Mouse (Mus musculus) brain, adult 2 months (tissue): ENCODE measurements around the gene Maco1.
"Not testable (repeated sequence)": the region's sequence is repeated elsewhere in the genome, so short reads cannot be mapped to it uniquely, and the experiment has no call there.

Experiments used
- DNase-seq: peaks from one replicate; pipeline ENCODE4 v3.0.0; 2011; ENCODE audit warnings: low read depth, low spot score

The Maco1 gene

DNA sequence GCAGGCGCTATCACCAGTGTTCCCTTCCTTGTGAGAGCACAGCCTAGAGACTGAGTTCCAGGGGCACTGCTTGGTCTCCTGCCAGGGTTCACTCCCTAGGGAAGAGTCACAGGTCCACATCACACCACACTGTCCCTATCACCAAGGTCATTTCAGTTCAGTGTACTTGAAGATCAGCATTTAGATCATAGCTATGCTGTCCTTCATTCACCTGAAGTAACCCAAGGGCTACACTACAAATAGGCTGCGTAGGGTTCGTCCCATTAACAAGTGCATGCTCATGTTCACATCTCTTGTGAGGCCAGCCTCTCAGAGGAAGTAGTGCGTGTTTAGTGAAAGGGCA is 38.9 kb downstream of the Maco1 start:
- DNase-seq = no peak

DNA sequence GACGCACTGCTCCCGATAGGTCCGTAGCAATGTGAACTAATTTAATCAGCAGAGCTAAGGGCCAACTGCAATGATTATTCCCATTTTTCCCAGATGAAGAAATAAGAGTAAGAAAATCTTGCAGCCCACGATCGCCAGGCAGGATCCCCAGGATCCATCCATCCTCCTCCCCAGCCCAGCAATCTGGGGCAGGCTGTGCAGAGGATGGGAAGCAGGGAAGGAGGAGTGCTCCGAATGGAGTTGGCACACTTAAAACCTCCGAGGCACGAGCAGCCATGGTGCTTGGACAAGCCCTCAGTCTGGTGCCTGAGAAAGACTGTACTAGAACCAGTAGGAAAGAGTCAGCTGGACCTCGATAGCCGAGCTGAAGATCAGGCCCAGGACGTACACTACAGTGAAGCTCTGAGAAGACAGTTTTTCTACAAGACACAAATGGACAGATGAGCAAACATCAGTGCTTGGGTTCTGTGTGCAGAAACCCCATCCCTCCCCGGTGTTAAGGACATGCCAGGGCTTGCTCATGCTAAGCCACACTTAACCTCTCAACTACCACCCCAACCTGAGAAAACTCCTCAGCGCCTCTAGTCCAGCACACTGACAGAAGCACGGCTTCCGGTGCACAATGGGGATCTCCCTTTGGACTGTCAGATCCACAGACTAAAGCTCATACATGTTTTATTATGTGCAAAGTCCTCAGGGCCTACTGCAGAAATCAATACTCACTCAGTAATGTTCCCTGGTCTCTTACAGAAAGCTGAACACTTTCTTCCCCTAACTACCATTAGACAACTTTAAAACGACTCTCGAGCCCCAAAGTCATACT is 39.5 kb downstream of the Maco1 start:
- peak; percentile 65 for DNase-seq

DNA sequence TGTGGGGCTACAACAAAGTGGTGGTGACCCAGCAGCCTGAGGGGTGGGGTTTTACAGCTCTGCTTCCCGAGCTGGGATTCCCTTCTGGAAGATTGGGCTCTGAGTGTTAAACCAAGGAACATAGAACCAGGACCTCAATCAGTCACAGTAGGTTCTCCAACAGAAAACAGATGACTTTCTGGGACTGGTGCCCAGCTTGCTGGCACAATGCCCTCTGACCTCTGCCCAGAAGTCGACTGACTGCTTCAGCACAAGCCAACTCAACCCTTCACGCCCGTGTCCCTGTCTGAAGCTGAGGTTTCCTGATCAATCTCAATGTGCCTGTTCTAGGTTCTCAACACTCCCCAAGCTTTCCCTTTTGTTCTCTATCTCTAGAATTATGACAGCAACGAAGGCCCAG is 48.4 kb downstream of the Maco1 start:
- DNase-seq = peak; percentile 79

DNA sequence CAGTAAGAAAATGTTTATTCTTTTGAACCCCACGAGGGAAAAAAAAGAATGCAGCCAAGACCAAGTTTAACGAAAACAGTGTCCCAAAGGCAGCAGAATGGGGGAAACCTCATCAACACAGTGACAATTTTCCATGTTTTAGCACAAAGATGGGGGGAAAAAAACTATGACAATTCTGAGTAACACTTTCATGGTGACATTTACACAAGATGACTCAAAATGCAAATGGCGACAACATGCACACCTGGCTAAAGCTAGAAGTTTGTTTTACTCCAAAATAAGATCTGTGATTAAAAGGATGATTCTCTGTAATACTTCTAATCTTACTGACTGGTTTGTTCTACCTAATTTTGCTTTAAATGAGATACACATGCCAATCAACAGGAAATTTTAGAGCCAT is 50.4 kb downstream of the Maco1 start:
- no peak for DNase-seq

DNA sequence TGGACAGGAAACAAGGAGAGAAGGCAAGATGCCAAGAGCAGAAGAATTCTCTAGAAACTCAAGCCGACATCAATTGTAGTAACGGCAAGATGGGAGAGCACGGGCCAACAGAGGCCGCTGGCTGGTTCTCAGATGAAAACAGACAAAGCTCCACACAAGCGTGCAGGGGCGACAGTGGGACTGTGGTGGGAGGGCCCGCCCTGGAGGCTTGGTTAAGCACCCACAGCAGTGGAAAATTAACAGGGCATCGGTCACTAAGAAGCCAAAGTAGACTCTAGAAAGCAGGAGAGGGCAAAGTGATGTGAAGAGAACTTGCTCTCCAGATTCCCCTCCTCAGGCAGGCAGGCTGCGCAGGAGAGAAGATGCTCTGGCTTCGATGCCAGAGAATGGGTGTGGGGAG is 51.0 kb downstream of the Maco1 start:
- no peak for DNase-seq

DNA sequence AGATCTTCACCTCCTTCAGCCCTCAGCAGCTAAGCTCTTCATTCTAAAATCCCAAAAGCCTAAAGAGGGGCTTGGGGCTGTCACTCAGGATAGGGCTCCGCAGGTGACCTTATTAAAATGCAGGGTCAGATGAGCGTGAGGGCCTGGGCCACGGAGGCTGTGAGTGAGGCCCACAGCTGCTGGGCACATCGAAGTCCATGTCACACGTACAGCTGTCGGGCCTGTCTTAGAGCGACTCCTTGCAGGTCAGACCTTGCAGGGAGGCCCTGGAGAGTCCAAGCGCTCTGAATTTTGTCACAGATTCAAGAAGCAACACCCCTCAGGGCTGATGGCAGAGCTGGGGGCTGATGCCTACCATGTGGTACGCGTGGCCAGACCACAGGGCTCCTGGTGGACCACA is 52.5 kb downstream of the Maco1 start:
- DNase-seq = no peak

DNA sequence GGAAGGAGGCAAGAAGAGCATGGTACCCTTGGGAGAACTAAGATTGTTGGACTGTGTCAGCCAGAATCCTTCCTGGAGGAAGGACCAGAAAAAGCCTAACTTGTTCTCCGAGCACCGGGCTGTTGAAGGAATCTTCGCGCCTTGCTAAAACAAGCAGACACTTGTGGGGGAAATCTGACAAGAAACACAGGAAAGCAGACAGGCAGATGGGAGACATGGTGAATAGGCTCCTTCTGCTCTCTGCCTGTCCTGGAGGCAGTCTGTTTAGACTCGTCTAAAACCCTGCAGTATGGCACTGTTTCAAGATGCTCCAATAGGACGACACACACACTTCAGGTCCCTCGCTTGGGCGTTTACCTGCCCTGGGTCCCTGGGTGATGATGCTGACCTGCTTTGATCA is 53.0 kb downstream of the Maco1 start:
- DNase-seq = peak; percentile 77

DNA sequence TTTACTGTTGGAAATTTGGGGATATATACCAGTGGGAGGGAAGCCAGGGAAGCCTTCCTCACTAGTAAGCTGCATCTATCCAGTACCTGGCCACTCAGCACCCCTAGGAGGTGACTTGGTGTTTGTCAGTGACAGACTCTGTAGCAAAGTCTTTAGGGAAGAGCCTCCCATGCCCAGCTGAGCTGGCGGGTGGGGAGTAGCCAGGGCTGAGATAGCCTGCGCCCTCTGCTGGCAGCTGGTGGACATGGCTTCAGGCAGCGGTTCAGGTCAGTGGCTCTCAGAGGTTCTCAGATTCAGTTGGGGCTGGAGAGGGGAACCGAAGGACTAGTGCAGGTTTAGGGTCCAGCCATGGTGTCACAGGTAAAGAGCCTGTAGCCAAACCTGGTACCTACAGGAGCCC is 53.9 kb downstream of the Maco1 start:
- DNase-seq = peak; percentile 85

DNA sequence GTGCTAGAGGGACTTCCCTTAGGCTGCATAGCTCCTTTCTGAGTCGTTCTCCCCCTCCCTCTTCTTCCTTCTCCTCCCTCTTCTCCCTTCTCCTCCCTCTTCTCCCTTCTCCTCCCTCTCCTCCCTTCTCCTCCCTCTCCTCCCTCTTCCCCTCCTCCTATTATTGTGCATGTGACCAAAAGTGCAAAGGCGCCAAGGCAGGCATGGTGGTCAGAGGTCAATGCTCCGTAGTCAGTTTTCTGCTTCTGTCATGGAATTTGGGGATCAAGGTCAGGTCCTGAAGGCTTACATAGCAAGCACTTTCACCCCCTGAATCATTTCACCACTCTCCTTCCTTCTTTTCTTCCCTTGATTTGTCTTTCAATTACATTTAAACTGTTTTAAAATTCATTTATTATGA is 54.3 kb downstream of the Maco1 start:
- DNase-seq = no peak

DNA sequence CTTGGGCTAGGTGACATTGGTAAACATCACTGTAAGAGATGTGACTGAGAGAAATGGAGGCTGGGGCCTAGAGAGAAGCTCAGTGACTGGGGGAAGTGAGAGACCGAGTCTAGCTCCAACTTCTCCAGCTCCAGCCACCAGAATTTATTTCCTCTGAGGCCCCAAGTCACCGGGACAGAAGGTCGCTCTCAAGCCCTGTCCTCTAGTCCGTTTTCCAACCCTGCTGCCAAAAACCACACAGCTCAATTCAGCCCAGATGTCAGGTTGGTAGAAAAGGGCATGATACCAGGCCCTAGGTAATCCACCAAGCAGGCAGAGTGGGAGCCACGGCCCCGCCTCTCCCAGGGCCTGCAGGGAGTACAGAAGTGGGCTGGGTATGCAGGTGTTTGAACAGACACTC is 55.5 kb downstream of the Maco1 start:
- no peak for DNase-seq

DNA sequence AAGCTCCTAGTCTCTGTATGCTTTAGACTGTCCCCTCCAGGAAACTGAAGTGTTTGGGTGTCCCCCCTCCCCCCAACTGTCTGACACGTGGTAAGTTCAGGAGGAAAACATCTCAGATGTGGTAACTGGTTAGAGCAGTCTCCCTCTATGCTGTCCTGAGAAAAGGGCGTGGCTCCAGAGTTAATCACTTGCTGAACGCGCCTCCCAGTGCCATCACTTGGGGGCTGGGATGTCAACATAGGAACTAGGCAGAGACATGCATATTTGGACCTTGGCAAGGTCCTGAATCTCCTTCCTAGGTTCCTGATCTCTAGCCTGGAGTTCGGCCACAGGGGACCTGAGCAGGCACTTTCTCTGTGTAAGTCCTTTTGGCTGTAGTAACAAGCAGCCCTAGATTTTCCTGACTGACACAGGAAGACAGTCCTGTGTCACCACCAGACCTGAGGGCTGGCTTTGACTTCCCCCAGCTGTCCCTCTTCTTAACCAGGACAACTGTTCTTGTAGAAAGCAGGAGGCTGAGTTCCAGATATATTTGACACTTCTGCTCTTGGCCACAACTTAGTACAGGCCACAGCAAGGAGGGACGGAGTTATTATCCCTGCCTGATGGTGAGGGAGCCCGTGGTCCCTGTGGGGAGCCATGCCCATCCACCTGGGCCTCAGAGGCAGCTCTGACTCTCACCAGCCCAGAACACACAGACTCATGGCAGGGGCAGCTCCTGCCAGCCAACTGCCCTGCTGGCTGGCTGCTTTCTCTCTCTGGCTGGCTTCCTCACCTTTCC is 56.4 kb downstream of the Maco1 start:
- peak; percentile 72 for DNase-seq

DNA sequence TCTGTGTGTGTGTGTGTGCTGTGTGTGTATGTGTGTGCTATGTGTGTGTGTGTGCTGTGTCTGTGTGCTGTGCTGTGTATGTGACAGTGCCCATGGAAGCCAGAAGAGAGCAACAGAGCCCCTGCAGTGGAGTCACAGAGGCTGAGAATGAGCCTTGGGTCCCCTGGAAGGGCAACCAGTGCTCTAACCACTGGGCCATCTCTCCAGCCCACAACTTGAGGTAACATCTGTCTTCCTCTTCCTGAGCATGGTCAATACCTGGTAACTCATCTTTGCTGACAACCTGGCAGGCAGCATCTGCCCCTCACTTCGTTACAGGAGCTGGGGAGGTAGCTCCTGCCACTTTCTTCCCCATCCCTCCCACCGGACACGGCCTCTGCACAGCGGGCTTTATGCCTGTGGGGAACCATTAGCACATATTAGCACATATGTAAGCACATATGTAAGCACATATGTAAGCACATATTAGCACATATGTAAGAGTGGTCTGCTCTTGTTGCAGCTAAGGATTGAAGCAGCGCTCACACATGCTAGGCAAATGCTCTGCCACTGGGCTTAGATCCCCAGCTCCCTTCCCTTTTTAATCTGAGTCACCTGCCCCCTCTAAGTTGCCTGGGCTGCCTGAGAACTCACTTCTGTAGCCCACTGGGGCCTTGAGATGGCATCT is 57.2 kb downstream of the Maco1 start:
- DNase-seq = no peak

DNA sequence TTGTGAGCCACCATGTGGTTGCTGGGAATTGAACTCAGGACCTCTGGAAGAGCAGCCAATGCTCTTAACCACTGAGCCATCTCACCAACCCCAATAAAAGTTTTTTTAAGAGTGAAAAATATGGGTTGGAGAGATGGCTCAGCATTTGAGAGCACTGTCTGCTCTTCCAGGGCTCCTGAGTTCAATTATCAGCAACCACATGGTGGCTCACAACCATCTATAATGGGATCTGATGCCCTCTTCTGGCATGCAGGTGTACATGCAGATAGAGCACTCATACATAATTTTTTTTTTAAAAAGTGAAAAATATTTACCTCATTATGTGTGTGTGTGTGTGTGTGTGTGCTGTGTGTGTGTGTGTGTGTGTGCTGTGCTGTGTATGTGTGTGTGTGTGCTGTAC is 58.2 kb downstream of the Maco1 start:
- DNase-seq = not testable (repeated sequence)

DNA sequence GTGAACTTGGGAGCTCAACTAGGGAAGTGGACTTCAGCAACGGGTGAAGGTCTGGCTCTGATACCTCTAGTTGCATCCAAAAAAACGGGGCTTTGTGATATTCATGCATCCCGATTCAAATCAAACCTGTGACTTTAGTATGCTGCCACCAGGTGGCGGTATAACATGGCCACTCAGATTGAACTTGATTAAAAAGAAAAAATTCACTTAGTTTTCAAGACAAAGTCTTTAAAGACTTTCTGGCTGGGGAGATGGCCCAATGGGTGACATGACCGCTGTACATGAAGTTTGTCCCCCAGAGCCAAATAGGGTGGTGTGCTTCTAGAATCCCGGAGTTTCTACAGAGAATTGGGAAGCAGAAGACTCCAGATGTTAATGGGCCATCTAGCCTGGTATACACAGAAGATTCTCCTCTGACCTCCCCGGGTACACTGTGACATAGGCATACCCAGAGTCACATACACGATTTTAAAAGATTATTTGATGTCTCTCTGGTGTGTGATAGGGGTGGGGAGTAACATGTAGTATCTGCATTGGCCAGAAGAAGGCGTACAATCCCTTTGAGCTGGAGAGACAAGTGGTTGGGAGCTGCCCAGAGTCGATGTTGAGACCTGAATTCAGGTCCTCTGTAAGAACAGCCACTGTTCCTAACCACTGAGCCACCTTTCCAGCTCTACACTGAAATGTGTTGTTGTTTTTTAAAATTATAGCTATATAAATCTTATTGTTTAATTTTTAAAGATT is 59.8 kb downstream of the Maco1 start:
- peak; percentile 83 for DNase-seq

DNA sequence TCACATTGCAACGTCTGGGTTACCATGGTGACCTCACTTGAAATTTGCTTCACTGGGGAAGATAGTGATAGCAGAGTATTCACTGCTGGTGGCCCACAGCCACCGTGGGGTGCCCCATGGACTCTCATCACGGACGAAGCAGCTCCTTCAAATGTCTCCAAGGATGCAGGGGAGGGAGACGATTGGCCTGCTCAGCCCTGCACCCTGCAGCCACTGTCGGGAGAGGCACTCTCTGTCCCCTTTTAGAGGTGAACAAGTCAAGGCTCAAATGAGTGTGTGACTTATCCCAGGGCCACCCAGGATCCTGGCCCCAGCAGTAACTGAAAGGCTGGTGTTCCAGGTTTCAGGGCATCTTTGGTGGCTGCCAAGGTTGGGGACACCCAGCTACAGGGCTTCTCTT is 61.4 kb downstream of the Maco1 start:
- DNase-seq = no peak

DNA sequence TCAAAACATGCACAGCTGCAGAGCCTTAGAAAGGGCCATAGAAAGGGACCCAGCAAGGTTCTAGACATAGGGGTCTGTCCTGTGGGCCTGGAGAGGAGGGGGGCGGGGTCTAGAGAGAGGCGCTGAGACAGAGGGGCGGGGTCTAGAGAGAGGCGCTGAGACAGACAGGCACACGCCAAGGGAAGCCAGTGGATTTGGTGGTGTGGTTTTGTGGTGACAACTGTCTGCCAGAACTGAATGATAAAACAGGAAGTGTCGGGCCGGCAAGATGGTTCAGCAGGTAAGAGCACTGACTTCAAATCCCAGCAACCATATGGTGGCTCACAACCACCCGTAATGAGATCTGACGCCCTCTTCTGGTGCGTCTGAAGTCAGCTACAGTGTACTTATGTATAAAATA is 66.2 kb downstream of the Maco1 start:
- DNase-seq = no peak

DNA sequence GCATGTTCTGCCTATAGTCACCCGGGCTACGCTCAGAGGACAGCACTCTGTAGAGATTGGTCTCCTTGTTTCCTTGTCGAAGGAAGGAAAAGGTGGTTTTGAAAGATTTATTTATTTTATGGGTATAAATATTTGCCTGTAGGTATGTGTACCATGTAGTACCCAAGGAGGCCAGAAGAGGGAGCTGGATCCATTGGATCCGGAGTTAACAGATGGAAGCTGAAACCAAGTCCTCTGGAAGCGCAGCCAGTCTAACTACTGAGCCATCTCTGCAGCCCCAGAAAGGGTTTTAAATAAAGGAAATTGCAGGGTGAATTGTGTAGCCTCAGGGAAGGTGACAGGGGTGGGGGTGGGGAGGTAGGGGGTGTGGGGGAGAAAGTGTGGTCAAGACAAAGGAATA is 68.4 kb downstream of the Maco1 start:
- no peak for DNase-seq

DNA sequence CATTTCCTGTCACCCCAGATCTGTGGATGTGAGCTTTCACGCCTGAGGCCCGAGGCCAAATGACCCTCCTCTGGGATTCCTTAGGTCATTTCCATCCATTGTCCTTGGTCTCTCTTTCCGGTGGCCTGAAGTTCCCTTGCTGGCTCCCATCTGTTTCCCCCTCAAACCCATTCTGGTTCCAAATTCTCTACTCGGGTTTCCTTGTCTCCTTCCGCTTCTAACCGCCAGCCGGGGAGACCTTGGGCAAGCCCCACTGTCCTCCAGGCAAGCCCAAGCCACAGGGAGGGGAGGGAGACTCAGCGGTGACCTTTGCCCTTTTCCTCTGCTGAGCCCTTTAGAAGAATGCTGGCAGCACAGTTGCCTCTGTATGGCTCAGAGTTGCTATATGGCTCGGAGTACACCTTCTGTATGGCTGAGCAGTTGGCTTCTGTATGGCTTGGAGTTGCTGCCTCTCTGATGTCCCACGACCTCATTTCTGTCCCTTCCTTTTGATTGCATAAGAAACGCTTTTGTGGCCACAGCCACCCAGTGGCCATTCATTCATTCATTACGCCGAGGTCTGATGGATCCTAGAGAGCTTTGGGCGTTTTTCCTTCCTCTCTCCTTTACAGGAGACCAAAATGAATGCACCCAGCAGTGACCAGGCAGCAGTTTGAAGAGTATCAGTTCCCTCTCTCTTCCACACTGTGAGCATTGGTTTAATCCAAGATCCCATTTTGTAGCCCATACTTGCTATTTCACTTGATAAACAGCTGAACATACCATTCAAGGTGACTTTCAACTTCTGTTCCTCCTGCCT is 73.8 kb downstream of the Maco1 start:
- DNase-seq = no peak

DNA sequence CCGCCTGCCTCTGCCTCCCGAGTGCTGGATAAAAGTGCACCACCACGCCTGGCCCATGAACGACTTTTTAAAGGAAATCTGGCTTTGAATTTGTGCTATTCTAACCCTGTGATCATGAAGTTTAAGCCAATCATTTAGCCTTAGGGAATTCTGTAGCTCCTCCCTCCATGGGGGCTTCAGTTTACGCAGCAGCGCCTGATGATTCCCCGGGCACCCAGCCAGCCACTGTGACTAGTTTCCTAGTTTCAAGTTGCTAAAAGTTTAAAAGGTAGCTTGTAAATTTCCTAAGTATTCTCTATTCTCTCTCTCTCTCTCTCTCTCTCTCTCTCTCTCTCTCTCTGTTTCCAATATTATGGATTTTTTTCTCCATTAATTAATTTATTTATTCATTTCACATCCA is 76.9 kb downstream of the Maco1 start:
- DNase-seq = no peak

DNA sequence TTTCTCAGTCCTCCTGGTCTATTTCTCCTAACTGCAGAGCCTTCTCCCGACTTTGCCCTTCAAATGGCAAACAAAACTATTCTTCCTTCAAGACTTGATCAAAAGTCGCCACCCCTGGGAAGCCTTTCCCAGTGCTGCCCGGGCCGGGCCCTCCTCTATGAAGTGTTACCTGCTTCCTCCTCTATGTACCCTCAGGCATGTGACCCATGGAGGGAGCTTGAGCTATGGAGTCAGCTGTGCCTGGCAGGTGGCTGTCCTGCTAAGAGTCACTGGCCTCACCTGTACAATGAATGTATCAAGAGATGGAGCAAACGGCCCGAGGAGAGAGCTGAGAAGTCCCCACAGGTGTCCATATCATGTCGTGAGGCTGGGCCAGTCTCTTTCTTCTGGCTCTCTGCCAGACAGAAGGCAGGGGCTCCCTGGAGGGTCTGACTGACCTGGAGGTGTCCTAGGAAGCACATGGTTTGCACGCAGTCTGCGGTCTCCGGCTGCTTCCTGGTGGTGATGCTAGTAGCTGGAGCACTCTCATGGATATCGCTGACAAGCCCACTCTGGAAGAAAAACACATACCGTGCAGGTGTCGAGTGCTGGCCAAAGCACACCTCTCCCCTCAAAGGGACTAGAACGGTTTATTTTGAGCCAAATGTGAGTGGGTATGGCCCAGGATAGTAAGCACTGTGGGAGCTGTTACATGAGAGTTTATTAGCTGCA is 77.8 kb downstream of the Maco1 start:
- no peak for DNase-seq

DNA sequence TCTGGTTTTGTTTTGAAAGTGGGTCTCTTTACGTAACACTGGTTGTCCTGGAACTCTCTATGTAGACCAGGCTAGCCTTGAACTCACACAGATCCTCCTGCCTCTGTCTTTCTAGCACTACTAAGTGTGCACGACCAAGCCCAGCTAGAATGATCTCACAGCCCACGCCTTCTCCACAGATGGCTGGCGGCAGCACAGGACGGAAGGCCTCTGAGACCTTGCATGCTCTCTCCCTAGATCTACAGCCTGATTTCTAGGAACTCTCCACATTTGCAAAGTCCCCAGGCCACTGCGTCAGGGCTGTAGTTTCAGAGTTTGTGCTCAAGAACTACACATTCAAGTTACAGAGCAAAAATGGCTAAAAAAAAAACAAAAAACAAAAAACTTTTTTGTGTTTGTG is 79.0 kb downstream of the Maco1 start:
- no peak for DNase-seq
